Mouse (Mus musculus) lung, embryonic 14.5 days (tissue): Measurements from ENCODE around the gene Foxa2. TPM values are rescaled to one million over a fixed set of nuclear protein-coding genes. Genes with fewer than 3 reads are reported as not detected.

ENCODE experiments used
- ATAC-seq: fragments of 200-750 bp; cut with Nextera tagmentation; 2 replicates; pipeline ENCODE4 v1.8.0; 2017; ENCODE audit warnings: mild to moderate bottlenecking, moderate TSS enrichment, moderate library complexity; ENCODE audit not compliant: insufficient read depth
- DNase-seq: peaks from one replicate; pipeline ENCODE4 v3.0.0-alpha.2; 2015
- H3K27ac ChIP-seq: fragments of 300-500 bp; sonication (generic); 2 replicates; pipeline ENCODE4 v1.5.1; 2014; ENCODE audit warnings: low read depth, mild to moderate bottlenecking, moderate library complexity
- H3K27me3 ChIP-seq: fragments of 300-500 bp; sonication (generic); 2 replicates; pipeline ENCODE4 v1.6.1; 2014; ENCODE audit warnings: low read length, control low read depth; ENCODE audit not compliant: insufficient read depth
- H3K36me3 ChIP-seq: fragments of 300-500 bp; sonication (generic); 2 replicates; pipeline ENCODE4 v1.6.1; 2014; ENCODE audit warnings: control low read depth; ENCODE audit not compliant: insufficient read depth
- H3K4me1 ChIP-seq: fragments of 300-500 bp; sonication (generic); 2 replicates; pipeline ENCODE4 v1.6.1; 2014; ENCODE audit warnings: antibody characterized with exemption, control low read depth; ENCODE audit not compliant: insufficient read depth
- H3K4me2 ChIP-seq: fragments of 300-500 bp; sonication (generic); 2 replicates; pipeline ENCODE4 v1.6.1; 2014; ENCODE audit warnings: mild to moderate bottlenecking
- H3K4me3 ChIP-seq: fragments of 300-500 bp; sonication (generic); 2 replicates; pipeline ENCODE4 v1.5.1; 2014; ENCODE audit warnings: low read depth, low read length
- H3K9ac ChIP-seq: fragments of 300-500 bp; sonication (generic); 2 replicates; pipeline ENCODE4 v1.6.1; 2014
- H3K9me3 ChIP-seq: fragments of 300-500 bp; sonication (generic); 2 replicates; pipeline ENCODE4 v1.6.1; 2016; ENCODE audit warnings: low read depth, low read length, control low read depth
- CTCF ChIP-seq: IDR thresholded peaks from 2 replicates; pipeline ENCODE4 v1.5.1; 2016; ENCODE audit warnings: antibody characterized with exemption, low read depth
- WGBS: fragments of 180-500 bp; shearing (Covaris S2); extraction: QIAGEN DNeasy Blood & Tissue Kit; methylation state at CpG from one replicate; pipeline ENCODE4 v1.1.7; 2014; 5-methylcytosine and 5-hydroxymethylcytosine counted together
- polyA plus RNA-seq: library from polyadenylated mRNA; unstranded; fragments of >200 nt; fragmentation: Nextera tagmentation; extraction: Ambion mirVana; gene quantifications from 2 replicates; pipeline ENCODE4 v1.2.1, GENCODE M21; 2014

Foxa2 gene
- polyA plus RNA-seq, 1 experiment from 2014 or later, result 43.2 TPM

- H3K9me3 ChIP-seq, result no peaks in the 10 kb centered on the region
- peak overlapping the region; percentile 24; the same call in 1 of the 2 replicates for H3K4me2 ChIP-seq
- ATAC-seq, result no peak
- H3K27me3 ChIP-seq, result peaks cover 22% of the 10 kb centered on the region; the same call in 1 of the 2 replicates
- 25% methylated on average over 5 of the region's 5 CpGs for WGBS
- peak overlapping the region; percentile 69 for H3K27ac ChIP-seq
- no peak overlapping the region for H3K4me3 ChIP-seq
- no peaks in the 10 kb centered on the region for H3K36me3 ChIP-seq
- TF ChIP-seq CTCF, result no peak
- no peak for DNase-seq
- peaks cover 9% of the 10 kb centered on the region; the same call in 1 of the 2 replicates for H3K4me1 ChIP-seq
- 0 out of 2 replicates have a peak overlapping the region, but pooled peaks have one; percentile 4 for H3K9ac ChIP-seq
Observed at GRCm38 (mm10) chr2:148021919-148022570, 24.7 kb downstream of the Foxa2 start.

- WGBS, result 17% methylated on average over 9 of the region's 9 CpGs
- peak overlapping the region; percentile 31 for H3K4me2 ChIP-seq
- no peaks in the 10 kb centered on the region for H3K36me3 ChIP-seq
- peaks cover 22% of the 10 kb centered on the region; the same call in 1 of the 2 replicates for H3K27me3 ChIP-seq
- ATAC-seq, result no peak
- H3K9me3 ChIP-seq, result no peaks in the 10 kb centered on the region
- peaks cover 9% of the 10 kb centered on the region; the same call in 1 of the 2 replicates for H3K4me1 ChIP-seq
- no peak overlapping the region for H3K9ac ChIP-seq
- H3K27ac ChIP-seq, result peak overlapping the region; percentile 33; the same call in 1 of the 2 replicates
- DNase-seq, result no peak
- no peak for TF ChIP-seq CTCF
- no peak overlapping the region; the same call in 1 of the 2 replicates for H3K4me3 ChIP-seq
Observed at GRCm38 (mm10) chr2:148021016-148021415, 25.8 kb downstream of the Foxa2 start.

- no peak overlapping the region for H3K4me3 ChIP-seq
- H3K4me1 ChIP-seq, result peaks cover 6% of the 10 kb centered on the region; the same call in 1 of the 2 replicates
- DNase-seq (no peak), ATAC-seq (no peak)
- no peak overlapping the region; the same call in 1 of the 2 replicates for H3K27ac ChIP-seq
- H3K27me3 ChIP-seq, result peaks cover 15% of the 10 kb centered on the region; the same call in 1 of the 2 replicates
- H3K9me3 ChIP-seq, result no peaks in the 10 kb centered on the region
- no peaks in the 10 kb centered on the region for H3K36me3 ChIP-seq
- H3K4me2 ChIP-seq, result no peak overlapping the region
- WGBS, result 24% methylated on average over 3 of the region's 3 CpGs
- TF ChIP-seq CTCF, result no peak
- no peak overlapping the region for H3K9ac ChIP-seq
Observed at GRCm38 (mm10) chr2:148020125-148020524, 26.6 kb downstream of the Foxa2 start.

- peak overlapping the region; percentile 1; the same call in 1 of the 2 replicates for H3K4me2 ChIP-seq
- peak overlapping the region; percentile 93 for H3K27ac ChIP-seq
Observed at GRCm38 (mm10) chr2:148017782-148018690, 28.7 kb downstream of the Foxa2 start.

GRCm38 (mm10) chr2:148013382-148013781 is 33.4 kb downstream of the Foxa2 start:
- Histone ChIP-seq H3K4me2 (no peak overlapping the region), H3K4me3 (no peak overlapping the region), H3K27ac (peak overlapping the region; percentile 30; the same call in 1 of the 2 replicates), H3K27me3 (no peaks in the 10 kb centered on the region), H3K9me3 (no peaks in the 10 kb centered on the region), H3K36me3 (no peaks in the 10 kb centered on the region), H3K9ac (no peak overlapping the region), H3K4me1 (peaks cover 6% of the 10 kb centered on the region; the same call in 1 of the 2 replicates)
- ATAC-seq (no peak), DNase-seq (no peak)
- no peak for TF ChIP-seq CTCF
- WGBS, result 50% methylated on average over 3 of the region's 3 CpGs

More at GRCm38 (mm10) chr2:148017782-148018690, 28.7 kb downstream of the Foxa2 start:
- no peak for TF ChIP-seq CTCF
- Histone ChIP-seq H3K27me3 (peaks cover 15% of the 10 kb centered on the region; the same call in 1 of the 2 replicates), H3K9me3 (no peaks in the 10 kb centered on the region), H3K36me3 (no peaks in the 10 kb centered on the region), H3K9ac (no peak overlapping the region), H3K4me1 (peaks cover 6% of the 10 kb centered on the region; the same call in 1 of the 2 replicates), H3K4me3 (no peak overlapping the region)
- DNase-seq (peak; percentile 82), ATAC-seq (peak; percentile 91)
- WGBS, result 60% methylated on average over 8 of the region's 8 CpGs

- 0 out of 2 replicates have a peak, but pooled peaks have one; percentile 2 for TF ChIP-seq CTCF
- Histone ChIP-seq H3K27ac (no peak overlapping the region), H3K9ac (no peak overlapping the region), H3K27me3 (no peaks in the 10 kb centered on the region), H3K36me3 (no peaks in the 10 kb centered on the region), H3K4me1 (peaks cover 3% of the 10 kb centered on the region; the same call in 1 of the 2 replicates), H3K4me3 (no peak overlapping the region), H3K9me3 (no peaks in the 10 kb centered on the region), H3K4me2 (no peak overlapping the region)
- ATAC-seq (no peak), DNase-seq (no peak)
- 96% methylated on average over 4 of the region's 4 CpGs for WGBS
Observed at GRCm38 (mm10) chr2:148009049-148009448, 37.7 kb downstream of the Foxa2 start.
